Mouse (Mus musculus) heart, adult 2 months (tissue): ENCODE results near the gene Moap1. TPM values are rescaled to one million over a fixed set of nuclear protein-coding genes. Genes with fewer than 3 reads are reported as not detected.

Source experiments
- DNase-seq, 2 experiments: peaks; one replicate each; pipeline ENCODE4 v3.0.0; 2021
- H3K27ac ChIP-seq: fragments of 200-600 bp; 2 replicates; pipeline ENCODE4 v1.8.1; 2022
- H3K27me3 ChIP-seq: fragments of 200-500 bp; 2 replicates; pipeline ENCODE4 v1.6.1; 2012; ENCODE audit warnings: mild to moderate bottlenecking, low read length, inconsistent platforms, mixed read lengths; ENCODE audit not compliant: control insufficient read depth, insufficient read depth
- H3K36me3 ChIP-seq: fragments of 200-500 bp; 2 replicates; pipeline ENCODE4 v1.6.1; 2012; ENCODE audit warnings: low read length, inconsistent platforms; ENCODE audit not compliant: control insufficient read depth, insufficient read depth
- H3K4me1 ChIP-seq: fragments of 200-500 bp; 2 replicates; pipeline ENCODE4 v1.6.1; 2011; ENCODE audit warnings: low read length; ENCODE audit not compliant: control insufficient read depth, insufficient read depth
- H3K4me3 ChIP-seq: fragments of 200-600 bp; 2 replicates; pipeline ENCODE4 v1.8.1; 2022
- H3K79me2 ChIP-seq: fragments of 200-500 bp; replicated peaks from 2 replicates; pipeline ENCODE4 v1.6.1; 2012; ENCODE audit warnings: mild to moderate bottlenecking, inconsistent platforms, low read length, moderate library complexity, mixed read lengths; ENCODE audit not compliant: control insufficient read depth, insufficient read depth
- H3K9ac ChIP-seq: fragments of 200-500 bp; 2 replicates; pipeline ENCODE4 v1.6.1; 2012; ENCODE audit warnings: low read depth, mild to moderate bottlenecking, control low read depth, inconsistent platforms, low read length, mixed read lengths
- CTCF ChIP-seq: fragments of 200-600 bp; IDR thresholded peaks from 2 replicates; pipeline ENCODE4 v1.8.1; 2022; ENCODE audit warnings: antibody characterized with exemption, mild to moderate bottlenecking, moderate library complexity
- EP300 ChIP-seq: fragments of 200-500 bp; IDR thresholded peaks from 2 replicates; pipeline ENCODE4 v1.6.1; 2011; ENCODE audit warnings: low read depth, low read length, control low read depth; ENCODE audit not compliant: insufficient read depth
- POLR2A ChIP-seq: fragments of 200-500 bp; IDR thresholded peaks from 2 replicates; pipeline ENCODE4 v1.6.1; 2011; ENCODE audit warnings: mild to moderate bottlenecking, low read depth, low read length, control low read depth; ENCODE audit not compliant: insufficient read depth
- WGBS: fragments of 180-500 bp; shearing (Covaris S2); methylation state at CpG from one replicate; pipeline ENCODE4 v1.1.7; 2018; 5-methylcytosine and 5-hydroxymethylcytosine counted together
- intact Hi-C: fragments of 180-260 bp; cut with DNase I; formaldehyde crosslinking; loops from one replicate; pipeline ENCODE4 v1.15.1; 2025
- polyA plus RNA-seq: library from polyadenylated mRNA; depleted of rRNA; stranded (reverse); fragments of >200 nt; gene quantifications from 2 replicates; pipeline ENCODE4 v1.2.3, GENCODE M21; 2012
- total RNA-seq, 2 experiments: library from RNA; stranded (reverse); gene quantifications; 2 replicates each; pipeline ENCODE4 v1.2.3; 2021

Gene Moap1
- total and polyA plus RNA-seq, 3 experiments, result 0.51 to 7.5 (median 7.0) TPM

GRCm38 (mm10) chr12:102703921-102704408 is 39.5 kb downstream of the Moap1 start:
- Histone ChIP-seq H3K36me3 (no peaks in the 10 kb centered on the region), H3K27ac (peak overlapping the region; percentile 70), H3K79me2 (no peaks in the 10 kb centered on the region), H3K4me1 (peaks cover 6% of the 10 kb centered on the region; the same call in 1 of the 2 replicates), H3K9ac (peak overlapping the region; percentile 59), H3K4me3 (peak overlapping the region; percentile 67), H3K27me3 (no peaks in the 10 kb centered on the region)
- no peak for TF ChIP-seq POLR2A
- TF ChIP-seq CTCF, result no peak
- TF ChIP-seq EP300, result no peak
- intact Hi-C loops, result loop anchor here (2.0 to 10.0 kb wide), 4 partner anchors 31 to 361 kb away; partner anchors contain the start of gene Btbd7
- WGBS, result 26% methylated on average over 17 of the region's 17 CpGs
- no peak for DNase-seq

GRCm38 (mm10) chr12:102703441-102703840 is 40.0 kb downstream of the Moap1 start:
- Histone ChIP-seq H3K4me1 (peaks cover 6% of the 10 kb centered on the region; the same call in 1 of the 2 replicates), H3K27me3 (no peaks in the 10 kb centered on the region), H3K79me2 (no peaks in the 10 kb centered on the region), H3K9ac (no peak overlapping the region), H3K36me3 (no peaks in the 10 kb centered on the region), H3K27ac (peak overlapping the region; percentile 62; the same call in 1 of the 2 replicates), H3K4me3 (no peak overlapping the region)
- 67% methylated on average over 6 of the region's 6 CpGs for WGBS
- no peak for DNase-seq
- TF ChIP-seq EP300 (no peak), CTCF (no peak), POLR2A (no peak)
- intact Hi-C loops, result loop anchor here (5.0 to 10.0 kb wide), 3 partner anchors 106 to 361 kb away; partner anchors contain the start of gene Btbd7

GRCm38 (mm10) chr12:102703111-102703412 is 40.4 kb downstream of the Moap1 start:
- H3K9ac ChIP-seq, result peak overlapping the region; percentile 40
- peak overlapping the region; percentile 13; the same call in 1 of the 2 replicates for H3K4me3 ChIP-seq
- peak overlapping the region; percentile 62; the same call in 1 of the 2 replicates for H3K27ac ChIP-seq
- no peak for DNase-seq
- TF ChIP-seq CTCF, result peak; percentile 17; the same call in 1 of the 2 replicates
- TF ChIP-seq POLR2A, result no peak
- intact Hi-C loops, result loop anchor here (5.0 to 10.0 kb wide), 3 partner anchors 106 to 362 kb away; partner anchors contain the start of gene Btbd7
- H3K27me3 ChIP-seq, result no peaks in the 10 kb centered on the region
- no peaks in the 10 kb centered on the region for H3K79me2 ChIP-seq
- H3K36me3 ChIP-seq, result no peaks in the 10 kb centered on the region
- WGBS, result 20% methylated on average over 4 of the region's 4 CpGs
- H3K4me1 ChIP-seq, result peaks cover 6% of the 10 kb centered on the region; the same call in 1 of the 2 replicates

GRCm38 (mm10) chr12:102702356-102703110 is 40.9 kb downstream of the Moap1 start:
- TF ChIP-seq POLR2A, result no peak
- TF ChIP-seq CTCF, result peak; percentile 81
- H3K4me3 ChIP-seq, result peak overlapping the region; percentile 13; the same call in 1 of the 2 replicates
- H3K27me3 ChIP-seq, result no peaks in the 10 kb centered on the region
- no peaks in the 10 kb centered on the region for H3K36me3 ChIP-seq
- intact Hi-C loops, result loop anchor here (5.0 to 10.0 kb wide), 3 partner anchors 105 to 362 kb away; partner anchors contain the start of gene Btbd7
- H3K4me1 ChIP-seq, result peaks cover 6% of the 10 kb centered on the region; the same call in 1 of the 2 replicates
- peak overlapping the region; percentile 40 for H3K9ac ChIP-seq
- H3K79me2 ChIP-seq, result no peaks in the 10 kb centered on the region
- peak overlapping the region; percentile 62 for H3K27ac ChIP-seq
- 8% methylated on average over 15 of the region's 15 CpGs for WGBS
- DNase-seq, result peak; percentile 70 to 74

- Histone ChIP-seq H3K27me3 (no peaks in the 10 kb centered on the region), H3K79me2 (no peaks in the 10 kb centered on the region), H3K27ac (no peak overlapping the region), H3K4me1 (peaks cover 6% of the 10 kb centered on the region; the same call in 1 of the 2 replicates), H3K36me3 (no peaks in the 10 kb centered on the region), H3K4me3 (no peak overlapping the region), H3K9ac (no peak overlapping the region)
- no peak for TF ChIP-seq CTCF
- no peak for TF ChIP-seq EP300
- TF ChIP-seq POLR2A, result no peak
- intact Hi-C loops, result loop anchor here (5.0 to 10.0 kb wide), 3 partner anchors 104 to 363 kb away; partner anchors contain the start of gene Btbd7
- DNase-seq, result no peak
- WGBS, result 78% methylated on average over 5 of the region's 5 CpGs
Observed at GRCm38 (mm10) chr12:102701691-102702207, 41.7 kb downstream of the Moap1 start.

- Histone ChIP-seq H3K9ac (no peak overlapping the region), H3K27ac (no peak overlapping the region), H3K4me3 (no peak overlapping the region), H3K36me3 (no peaks in the 10 kb centered on the region), H3K27me3 (no peaks in the 10 kb centered on the region), H3K4me1 (peaks cover 5% of the 10 kb centered on the region; the same call in 1 of the 2 replicates), H3K79me2 (no peaks in the 10 kb centered on the region)
- TF ChIP-seq CTCF, result no peak
- no peak for TF ChIP-seq EP300
- 79% methylated on average over 12 of the region's 12 CpGs for WGBS
- DNase-seq, result no peak
- intact Hi-C loops, result loop anchor here (5.0 to 10.0 kb wide), 3 partner anchors 103 to 364 kb away; partner anchors contain the start of gene Btbd7
Observed at GRCm38 (mm10) chr12:102700453-102700852, 43.0 kb downstream of the Moap1 start.
